Mouse (Mus musculus) stomach, embryonic 14.5 days (tissue): Measurements from ENCODE around the gene Tspan6. TPM values are rescaled to one million over a fixed set of nuclear protein-coding genes. Genes with fewer than 3 reads are reported as not detected.

Experiments
- ATAC-seq: fragments of 200-750 bp; cut with Nextera tagmentation; 2 replicates; pipeline ENCODE4 v1.8.0; 2017; ENCODE audit warnings: low read depth, moderate TSS enrichment; ENCODE audit not compliant: insufficient number of reproducible peaks, insufficient read depth, low FRiP score
- H3K27ac ChIP-seq: fragments of 300-500 bp; sonication (generic); 2 replicates; pipeline ENCODE4 v1.5.1; 2014; ENCODE audit warnings: mild to moderate bottlenecking, low read length, moderate library complexity, mixed read lengths
- H3K27me3 ChIP-seq: fragments of 300-500 bp; sonication (generic); 2 replicates; pipeline ENCODE4 v1.6.1; 2014; ENCODE audit warnings: low read length, control low read depth, mixed read lengths; ENCODE audit not compliant: control insufficient read depth, insufficient read depth
- H3K36me3 ChIP-seq: fragments of 300-500 bp; sonication (generic); 2 replicates; pipeline ENCODE4 v1.6.1; 2014; ENCODE audit warnings: mild to moderate bottlenecking, control low read depth, low read length, moderate library complexity, mixed read lengths; ENCODE audit not compliant: control insufficient read depth, insufficient read depth
- H3K4me1 ChIP-seq: fragments of 300-500 bp; sonication (generic); 2 replicates; pipeline ENCODE4 v1.6.1; 2014; ENCODE audit warnings: low read length, control low read depth, mixed read lengths; ENCODE audit not compliant: control insufficient read depth, insufficient read depth
- H3K4me2 ChIP-seq: fragments of 300-500 bp; sonication (generic); replicated peaks from 2 replicates; pipeline ENCODE4 v1.6.1; 2014; ENCODE audit warnings: low read depth, low read length, control low read depth
- H3K4me3 ChIP-seq: fragments of 300-500 bp; sonication (generic); 2 replicates; pipeline ENCODE4 v1.5.1; 2014; ENCODE audit warnings: low read depth, low read length, control low read depth
- H3K9ac ChIP-seq: fragments of 300-500 bp; sonication (generic); replicated peaks from 2 replicates; pipeline ENCODE4 v1.6.1; 2014; ENCODE audit warnings: low read depth, mild to moderate bottlenecking, control low read depth, low read length, moderate library complexity, mixed read lengths
- H3K9me3 ChIP-seq: fragments of 300-500 bp; sonication (generic); 2 replicates; pipeline ENCODE4 v1.6.1; 2016; ENCODE audit warnings: low read depth, low read length, control low read depth; ENCODE audit not compliant: control insufficient read depth
- WGBS: fragments of 180-500 bp; shearing (Covaris S2); extraction: QIAGEN DNeasy Blood & Tissue Kit; methylation state at CpG from one replicate; pipeline ENCODE4 v1.1.7; 2014; 5-methylcytosine and 5-hydroxymethylcytosine counted together
- polyA plus RNA-seq: library from polyadenylated mRNA; unstranded; fragments of >200 nt; fragmentation: Nextera tagmentation; extraction: Ambion mirVana; gene quantifications from 2 replicates; pipeline ENCODE4 v1.2.1, GENCODE M21; 2014

Gene Tspan6
- polyA plus RNA-seq, 1 experiment from 2014 or later: 143 TPM

GRCm38 (mm10) chrX:133913006-133913405 is 14.8 kb upstream of the Tspan6 start:
- 86% methylated on average over 3 of the region's 3 CpGs for WGBS
- no peak for ATAC-seq
- H3K9ac ChIP-seq: no peak overlapping the region
- no peaks in the 10 kb centered on the region for H3K36me3 ChIP-seq
- no peak overlapping the region for H3K27ac ChIP-seq
- no peaks in the 10 kb centered on the region for H3K9me3 ChIP-seq
- no peaks in the 10 kb centered on the region; the same call in 1 of the 2 replicates for H3K4me1 ChIP-seq
- H3K4me2 ChIP-seq: no peak overlapping the region
- no peaks in the 10 kb centered on the region for H3K27me3 ChIP-seq
- no peak overlapping the region for H3K4me3 ChIP-seq

- no peak overlapping the region for H3K27ac ChIP-seq
- H3K27me3 ChIP-seq: no peaks in the 10 kb centered on the region
- ATAC-seq: peak; percentile 37; the same call in 1 of the 2 replicates
These were observed 13.3 kb upstream of the Tspan6 start for GRCm38 (mm10) chrX:133911397-133912103.

GRCm38 (mm10) chrX:133908261-133908660 is 10.0 kb upstream of the Tspan6 start, which contains the start of gene Srpx2:
Gene Srpx2 (plus strand): TSS chrX:133908426.
- no peaks in the 10 kb centered on the region for H3K36me3 ChIP-seq
- H3K27ac ChIP-seq: peak within 1 kb of the TSS; percentile 27; the same call in 1 of the 2 replicates
- H3K9me3 ChIP-seq: no peaks in the 10 kb centered on the region
- WGBS: 32% methylated on average over 3 of the region's 3 CpGs
- no peaks in the 10 kb centered on the region for H3K27me3 ChIP-seq
- no peak within 1 kb of the TSS for H3K4me3 ChIP-seq
- no peak within 1 kb of the TSS for H3K9ac ChIP-seq
- no peaks in the 10 kb centered on the region for H3K4me1 ChIP-seq
- ATAC-seq: peak; percentile 33; the same call in 1 of the 2 replicates
- H3K4me2 ChIP-seq: 0 out of 2 replicates have a peak within 1 kb of the TSS, but pooled peaks have one; percentile 16

More at GRCm38 (mm10) chrX:133911397-133912103, 13.3 kb upstream of the Tspan6 start:
- H3K9ac ChIP-seq: no peak overlapping the region
- no peaks in the 10 kb centered on the region for H3K36me3 ChIP-seq
- H3K9me3 ChIP-seq: no peaks in the 10 kb centered on the region
- 42% methylated on average over 10 of the region's 10 CpGs for WGBS
- no peak overlapping the region for H3K4me2 ChIP-seq
- H3K4me1 ChIP-seq: no peaks in the 10 kb centered on the region; the same call in 1 of the 2 replicates
- H3K4me3 ChIP-seq: no peak overlapping the region

GRCm38 (mm10) chrX:133888111-133888510 is 10.1 kb downstream of the Tspan6 start:
- no peaks in the 10 kb centered on the region for H3K4me1 ChIP-seq
- no peak overlapping the region for H3K4me3 ChIP-seq
- no peak overlapping the region for H3K27ac ChIP-seq
- no peak for ATAC-seq
- H3K9ac ChIP-seq: no peak overlapping the region
- no peak overlapping the region for H3K4me2 ChIP-seq
- H3K27me3 ChIP-seq: no peaks in the 10 kb centered on the region
- H3K9me3 ChIP-seq: no peaks in the 10 kb centered on the region
- no peaks in the 10 kb centered on the region; the same call in none of the 2 replicates for H3K36me3 ChIP-seq
- WGBS: 89% methylated on average over 5 of the region's 5 CpGs

- ATAC-seq: no peak
- 91% methylated on average over 3 of the region's 3 CpGs for WGBS
- Histone ChIP-seq H3K27me3 (no peaks in the 10 kb centered on the region), H3K27ac (no peak overlapping the region), H3K36me3 (no peaks in the 10 kb centered on the region; the same call in 1 of the 2 replicates), H3K9ac (no peak overlapping the region), H3K4me3 (no peak overlapping the region), H3K4me2 (no peak overlapping the region), H3K9me3 (no peaks in the 10 kb centered on the region), H3K4me1 (no peaks in the 10 kb centered on the region)
These were observed 10.9 kb downstream of the Tspan6 start for GRCm38 (mm10) chrX:133887308-133887707.

- Histone ChIP-seq H3K4me3 (no peak overlapping the region), H3K27ac (no peak overlapping the region), H3K4me2 (no peak overlapping the region), H3K4me1 (no peaks in the 10 kb centered on the region), H3K9ac (no peak overlapping the region), H3K36me3 (no peaks in the 10 kb centered on the region), H3K27me3 (no peaks in the 10 kb centered on the region), H3K9me3 (no peaks in the 10 kb centered on the region)
- WGBS: 88% methylated on average over 6 of the region's 6 CpGs
- no peak for ATAC-seq
These were observed 28.5 kb downstream of the Tspan6 start for GRCm38 (mm10) chrX:133869743-133870142.

GRCm38 (mm10) chrX:133853637-133854036 is 44.6 kb downstream of the Tspan6 start:
- Histone ChIP-seq H3K27ac (no peak overlapping the region), H3K4me2 (no peak overlapping the region), H3K36me3 (no peaks in the 10 kb centered on the region), H3K27me3 (no peaks in the 10 kb centered on the region), H3K4me3 (no peak overlapping the region), H3K9me3 (no peaks in the 10 kb centered on the region), H3K9ac (no peak overlapping the region), H3K4me1 (no peaks in the 10 kb centered on the region)
- 88% methylated on average over 4 of the region's 4 CpGs for WGBS
- ATAC-seq: no peak

GRCm38 (mm10) chrX:133850680-133851079 is 47.5 kb downstream of the Tspan6 start, which contains the start of gene Tnmd:
Gene Tnmd (plus strand): TSS chrX:133850980.
- ATAC-seq: no peak
- no peak within 1 kb of the TSS for H3K4me2 ChIP-seq
- no peaks in the 10 kb centered on the region for H3K36me3 ChIP-seq
- 85% methylated on average over 5 of the region's 5 CpGs for WGBS
- no peaks in the 10 kb centered on the region for H3K27me3 ChIP-seq
- no peak within 1 kb of the TSS for H3K27ac ChIP-seq
- no peaks in the 10 kb centered on the region for H3K9me3 ChIP-seq
- H3K4me3 ChIP-seq: no peak within 1 kb of the TSS
- no peak within 1 kb of the TSS for H3K9ac ChIP-seq
- no peaks in the 10 kb centered on the region for H3K4me1 ChIP-seq
